Mouse (Mus musculus): ENCODE data around the gene Unkl.
"Not testable (repeated sequence)": the region's sequence is repeated elsewhere in the genome, so short reads cannot be mapped to it uniquely, and the experiment has no call there.

Unkl gene

DNA sequence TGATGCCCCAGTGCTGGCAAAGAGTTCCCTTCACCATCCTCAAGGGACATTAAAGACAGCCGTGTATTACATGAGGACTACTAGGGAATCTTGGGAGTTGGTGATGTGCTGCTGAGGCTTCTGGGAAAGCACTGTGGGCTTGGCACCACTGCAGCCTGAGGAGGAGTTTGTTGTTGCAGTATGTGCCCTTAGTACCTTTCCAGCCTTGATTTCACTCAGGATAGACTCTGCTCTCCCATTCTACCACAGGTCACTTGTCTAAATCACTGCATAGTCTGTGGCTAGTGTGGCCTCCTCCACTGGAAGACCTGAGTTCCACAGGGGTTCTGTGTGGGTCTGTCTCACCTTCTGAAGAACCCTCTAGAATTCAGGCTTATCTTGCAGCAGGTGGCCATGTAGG, 32.5 kb downstream of the Unkl start:
- DNase-seq = no peak

GRCm38 (mm10) chr17:25221821-25222503, 33.8 kb downstream of the Unkl start:
- peak; percentile 79 to 84 for DNase-seq

DNA sequence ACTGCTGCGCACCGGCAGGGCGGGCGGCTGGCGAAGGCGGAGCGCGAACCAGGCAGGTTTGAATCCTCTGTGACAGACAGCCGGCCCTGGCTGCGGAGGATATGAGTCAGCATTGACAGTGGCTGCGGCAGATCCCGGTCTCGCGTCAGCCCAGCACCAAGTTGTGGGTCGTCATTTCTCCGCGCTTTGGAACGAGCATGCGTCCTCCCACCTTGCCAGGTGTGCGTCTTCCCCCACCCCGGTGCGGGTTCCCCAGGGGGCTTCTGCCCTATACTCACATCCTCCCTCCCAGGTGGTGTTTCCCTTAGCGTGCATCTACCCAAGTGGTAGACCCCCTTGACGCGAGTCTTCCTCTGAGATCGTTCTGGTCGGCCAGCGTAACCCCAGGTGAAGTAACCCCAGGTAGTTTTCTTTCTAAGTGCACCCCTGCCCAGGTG, 34.3 kb downstream of the Unkl start:
- DNase-seq = peak; percentile 42 to 65

GRCm38 (mm10) chr17:25222951-25223601, 34.9 kb downstream of the Unkl start:
- peak; percentile 34 to 47 for DNase-seq

GRCm38 (mm10) chr17:25224586-25225222, 36.5 kb downstream of the Unkl start:
- DNase-seq = no peak

GRCm38 (mm10) chr17:25225659-25226058, 37.5 kb downstream of the Unkl start:
- DNase-seq = no peak

GRCm38 (mm10) chr17:25227991-25228390, 39.8 kb downstream of the Unkl start:
- DNase-seq = no peak

DNA sequence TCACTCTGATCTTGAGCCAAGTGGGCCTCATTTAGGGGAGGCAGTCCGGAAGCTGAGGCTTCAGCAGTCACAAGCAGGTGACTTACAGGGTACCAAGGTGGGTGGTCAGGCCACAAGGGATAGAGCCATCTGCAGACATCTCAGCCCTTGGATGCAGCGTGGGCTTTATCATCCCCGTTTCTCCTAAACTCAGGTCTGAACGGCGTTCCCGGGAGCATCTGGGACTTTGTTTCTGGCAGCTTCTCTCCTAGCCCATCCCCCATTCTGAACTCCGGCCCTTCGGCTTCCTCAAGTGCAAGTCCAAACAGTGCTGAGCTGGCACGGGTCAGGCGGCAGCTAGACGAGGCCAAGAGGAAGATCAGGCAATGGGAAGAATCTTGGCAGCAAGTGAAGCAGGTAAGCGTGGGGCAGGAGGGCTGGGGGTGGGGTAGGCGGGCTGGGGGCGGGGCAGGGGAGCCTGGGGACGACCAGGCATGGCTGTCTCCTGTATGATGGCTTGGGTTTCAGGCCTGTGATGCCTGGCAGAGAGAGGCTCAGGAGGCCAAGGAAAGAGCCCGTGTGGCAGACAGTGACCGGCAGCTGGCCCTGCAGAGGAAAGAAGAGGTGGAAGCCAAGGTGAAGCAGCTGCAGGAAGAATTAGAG, 41.9 kb downstream of the Unkl start:
- not testable (repeated sequence) for DNase-seq

DNA sequence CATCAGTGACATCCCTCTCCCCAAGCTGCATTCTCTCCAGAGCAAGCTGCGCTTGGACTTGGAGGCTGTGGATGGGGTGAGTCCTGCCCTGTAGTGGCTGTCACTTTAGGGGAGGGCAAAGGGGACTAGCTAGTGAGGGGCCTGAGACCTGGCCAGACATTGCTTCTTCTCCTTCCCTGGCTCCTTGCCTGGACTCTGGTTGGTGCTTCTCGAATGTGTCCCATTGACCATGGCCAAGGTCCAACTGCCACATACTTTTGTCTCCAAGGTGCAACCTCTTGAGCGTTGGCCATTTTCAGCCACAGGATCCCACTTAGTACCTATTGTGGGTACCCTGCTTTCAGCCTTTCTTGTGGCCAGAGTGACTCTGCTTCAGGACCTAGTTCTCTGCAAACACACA, 42.5 kb downstream of the Unkl start:
- DNase-seq = no peak

GRCm38 (mm10) chr17:25231621-25232020, 43.4 kb downstream of the Unkl start:
- not testable (repeated sequence) for DNase-seq

DNA sequence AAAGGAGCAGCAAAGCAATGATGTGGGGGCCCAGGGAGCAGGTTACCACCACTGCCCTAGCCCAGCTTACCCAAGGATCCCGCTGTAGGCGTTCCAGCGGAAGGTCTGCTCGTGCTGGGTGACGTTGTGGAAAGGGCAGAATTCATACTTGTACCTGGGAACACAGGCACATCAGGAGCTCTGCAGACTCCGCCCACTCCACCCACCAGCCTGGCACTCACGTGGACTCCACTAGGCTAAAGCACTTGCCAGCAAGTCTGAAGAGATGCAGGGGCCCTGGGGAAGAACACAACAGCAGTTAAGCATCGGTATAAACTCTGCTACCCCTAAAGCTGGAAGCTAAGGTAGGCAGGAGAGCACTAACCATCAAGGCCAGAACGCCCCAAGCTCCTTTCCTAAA, 47.4 kb downstream of the Unkl start:
- no peak for DNase-seq

GRCm38 (mm10) chr17:25239695-25240636, 51.8 kb downstream of the Unkl start, which contains the start of the genes Gnptg and Tsr3:
Gene Gnptg (minus strand): TSS chr17:25240124.
Gene Tsr3 (plus strand): TSS chr17:25240170.
- peak; percentile 83 to 85 for DNase-seq

GRCm38 (mm10) chr17:25243131-25243780, 55.1 kb downstream of the Unkl start:
- DNase-seq = no peak

DNA sequence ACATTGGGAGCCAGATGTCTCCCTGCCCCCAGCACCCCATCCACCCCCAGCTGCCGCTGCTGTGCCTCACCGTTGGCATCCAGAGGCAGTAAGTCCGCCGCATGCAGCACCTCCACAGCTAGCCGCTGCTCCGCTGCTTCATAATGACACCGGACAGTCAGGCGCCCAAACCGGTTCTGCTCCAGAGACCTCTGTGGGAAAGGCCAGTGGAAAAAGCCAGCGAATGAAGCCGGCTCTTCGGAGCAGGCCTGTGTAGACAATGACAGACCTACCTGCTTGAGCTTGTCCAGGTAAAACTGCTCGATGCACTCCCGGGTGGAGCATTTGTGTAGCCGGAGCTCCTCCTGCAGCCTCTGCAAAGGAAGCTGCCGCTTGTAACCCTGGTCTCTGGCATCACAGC, 56.0 kb downstream of the Unkl start:
- DNase-seq = no peak

DNA sequence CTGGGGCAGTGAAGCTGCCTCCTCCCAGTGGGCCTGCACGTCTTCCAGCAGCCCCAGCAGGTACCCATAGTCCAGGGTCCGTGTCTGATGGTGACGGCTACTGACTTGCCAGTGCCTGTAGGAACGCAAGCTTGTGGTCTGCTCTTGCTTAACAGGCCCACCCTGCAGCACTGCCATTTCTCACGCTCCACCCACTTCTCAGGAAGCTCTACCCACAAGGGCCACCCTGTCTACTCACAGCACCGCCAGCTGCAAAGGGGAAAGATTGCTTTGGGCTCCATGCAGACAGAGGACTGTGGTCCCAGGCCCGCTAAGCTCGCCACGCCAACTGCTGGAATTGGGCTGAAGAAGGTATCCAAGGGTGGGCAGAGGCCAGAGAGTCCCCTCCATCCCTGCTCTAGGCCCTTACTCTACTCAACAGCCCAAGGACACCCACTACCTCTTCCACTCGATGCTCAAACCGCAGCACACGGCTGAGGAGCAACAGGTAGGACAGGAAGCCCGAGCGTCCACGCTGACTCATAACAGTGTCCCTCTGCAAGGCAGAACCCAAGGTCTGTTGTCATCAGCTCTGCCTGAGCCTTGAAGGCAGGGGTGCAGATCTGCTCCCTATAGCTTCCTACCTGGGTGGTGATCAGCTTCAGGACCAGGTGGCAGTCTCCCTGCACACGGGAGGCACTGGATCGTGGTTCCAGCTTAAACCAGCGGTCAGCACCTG, 60.0 kb downstream of the Unkl start:
- DNase-seq = no peak

DNA sequence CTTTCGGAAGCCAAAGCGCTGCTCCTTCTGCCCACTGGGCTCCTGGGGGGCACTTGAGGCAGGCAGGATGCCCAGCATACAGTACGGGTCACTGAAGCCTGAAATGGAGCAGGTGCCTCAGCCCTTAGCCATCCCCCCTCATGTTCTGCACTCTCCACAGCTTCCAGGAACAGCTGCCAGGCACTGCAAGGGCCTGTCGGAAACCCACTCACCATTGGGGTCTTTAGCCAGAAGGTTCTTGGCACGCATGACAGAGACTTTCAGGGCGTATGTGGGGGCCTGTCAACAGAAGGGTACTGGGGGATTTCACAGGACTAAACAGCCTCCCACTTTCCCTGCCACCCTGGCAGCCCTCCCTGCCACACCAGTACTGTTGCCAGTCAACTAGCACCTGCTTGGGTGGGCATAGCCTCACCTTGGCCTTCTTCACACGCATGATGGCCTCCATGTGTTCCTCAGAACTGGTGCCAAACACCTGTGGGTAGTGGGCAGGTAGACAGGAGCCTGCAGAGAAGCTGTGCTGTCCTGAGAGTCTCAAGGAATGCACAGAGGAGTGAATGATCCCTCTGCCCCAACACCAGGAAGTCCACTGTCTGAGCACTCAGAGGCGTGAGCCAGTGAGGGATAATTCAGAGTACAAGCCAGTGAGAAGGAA, 62.1 kb downstream of the Unkl start:
- no peak for DNase-seq

- no peak for DNase-seq
These were observed 64.4 kb downstream of the Unkl start for GRCm38 (mm10) chr17:25252643-25253042.

GRCm38 (mm10) chr17:25253760-25254159, 65.6 kb downstream of the Unkl start:
- DNase-seq = no peak

DNA sequence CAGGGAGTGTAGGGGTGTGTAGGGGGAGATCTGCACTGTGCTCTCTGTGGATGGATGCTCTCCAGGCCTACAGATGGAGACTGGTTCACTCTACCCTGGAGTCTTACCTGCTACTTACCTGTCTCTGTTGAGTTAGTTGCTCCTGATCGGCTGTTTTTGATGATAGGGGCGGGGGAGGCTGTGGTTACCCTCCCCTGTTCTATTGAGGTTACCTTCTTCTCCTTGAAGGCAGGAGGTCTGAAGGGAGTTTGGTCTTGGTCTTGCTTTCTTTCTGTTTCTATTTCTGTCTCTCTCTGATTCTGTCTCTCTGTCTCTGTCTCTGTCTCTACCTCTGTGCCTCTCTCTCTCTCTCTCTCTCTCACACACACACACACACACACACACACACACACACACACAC, 66.9 kb downstream of the Unkl start:
- DNase-seq = no peak

- DNase-seq = no peak
These were observed 68.0 kb downstream of the Unkl start, which contains the start of gene Baiap3 for GRCm38 (mm10) chr17:25256140-25256754. Gene Baiap3 (minus strand): TSS chr17:25256364.
